Mouse (Mus musculus) stomach, embryonic 15.5 days (tissue): Measurements from ENCODE around the gene Dcaf6. TPM values are rescaled to one million over a fixed set of nuclear protein-coding genes. Genes with fewer than 3 reads are reported as not detected.

Experiments
- ATAC-seq: fragments of 200-750 bp; cut with Nextera tagmentation; 2 replicates; pipeline ENCODE4 v1.8.0; 2017; ENCODE audit warnings: low read depth, moderate number of reproducible peaks, moderate TSS enrichment; ENCODE audit not compliant: insufficient read depth, low FRiP score
- H3K27ac ChIP-seq: fragments of 300-500 bp; sonication (generic); 2 replicates; pipeline ENCODE4 v1.5.1; 2015; ENCODE audit warnings: mild to moderate bottlenecking, inconsistent platforms
- H3K27me3 ChIP-seq: fragments of 300-500 bp; sonication (generic); replicated peaks from 2 replicates; pipeline ENCODE4 v1.6.1; 2015; ENCODE audit warnings: inconsistent platforms
- H3K36me3 ChIP-seq: fragments of 300-500 bp; sonication (generic); 2 replicates; pipeline ENCODE4 v1.6.1; 2015; ENCODE audit warnings: inconsistent platforms
- H3K4me1 ChIP-seq: fragments of 300-500 bp; sonication (generic); 2 replicates; pipeline ENCODE4 v1.6.1; 2015; ENCODE audit warnings: inconsistent platforms
- H3K4me2 ChIP-seq: fragments of 300-500 bp; sonication (generic); 2 replicates; pipeline ENCODE4 v1.6.1; 2015; ENCODE audit warnings: mild to moderate bottlenecking, inconsistent platforms
- H3K4me3 ChIP-seq: fragments of 300-500 bp; sonication (generic); replicated peaks from 2 replicates; pipeline ENCODE4 v1.5.1; 2015; ENCODE audit warnings: inconsistent platforms
- H3K9ac ChIP-seq: fragments of 300-500 bp; sonication (generic); 2 replicates; pipeline ENCODE4 v1.6.1; 2015; ENCODE audit warnings: inconsistent platforms
- H3K9me3 ChIP-seq: fragments of 300-500 bp; sonication (generic); 2 replicates; pipeline ENCODE4 v1.6.1; 2016; ENCODE audit warnings: inconsistent platforms
- WGBS: fragments of 180-500 bp; shearing (Covaris S2); methylation state at CpG from one replicate; pipeline ENCODE4 v1.1.7; 2015; 5-methylcytosine and 5-hydroxymethylcytosine counted together
- polyA plus RNA-seq: library from polyadenylated mRNA; unstranded; fragments of >200 nt; fragmentation: Nextera tagmentation; extraction: Ambion mirVana; gene quantifications from 2 replicates; pipeline ENCODE4 v1.2.1, GENCODE M21; 2015

Gene Dcaf6
- polyA plus RNA-seq, 1 experiment from 2014 or later, result 17.2 TPM

DNA sequence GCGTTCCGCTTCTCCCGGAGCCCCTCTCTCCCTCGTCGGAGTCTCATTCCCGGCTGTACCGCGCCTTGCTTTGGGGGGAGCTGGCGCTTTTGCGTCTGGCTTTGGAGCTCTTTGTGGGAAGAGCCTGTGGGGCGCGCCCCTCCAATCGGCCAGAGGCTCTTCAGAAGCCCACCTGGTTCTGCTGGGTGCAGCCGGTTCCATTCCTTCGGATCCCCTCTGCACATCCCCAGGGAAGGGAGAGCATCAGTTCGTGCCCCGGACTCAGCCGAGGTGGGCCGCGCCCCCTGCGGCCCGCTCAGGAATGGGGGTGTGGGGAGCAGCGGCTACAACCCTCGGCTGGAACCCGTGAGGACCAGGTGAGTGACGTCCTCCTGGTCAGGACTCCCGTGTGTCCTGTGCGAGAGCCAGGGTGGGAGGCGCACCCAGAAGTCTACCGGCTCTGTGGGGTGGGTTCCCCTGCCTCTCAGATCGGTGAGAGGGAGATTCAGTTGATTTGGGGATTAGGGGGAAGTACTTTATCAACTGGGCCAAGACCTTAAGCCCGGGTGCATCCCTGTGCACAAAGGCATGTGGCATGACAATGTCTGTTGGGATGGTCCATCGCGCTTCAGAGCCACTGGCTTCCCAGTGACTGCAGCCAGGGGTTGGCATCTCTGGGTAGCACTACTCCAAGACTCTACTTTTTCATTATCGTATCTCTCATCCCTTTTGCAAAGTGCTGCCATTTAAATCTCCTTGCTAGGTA lies 177.9 kb downstream of the Dcaf6 start:
- ATAC-seq, result peak; percentile 33
- peak overlapping the region; percentile 93 for H3K4me2 ChIP-seq
- peaks cover 21% of the 10 kb centered on the region for H3K4me1 ChIP-seq
- H3K9ac ChIP-seq, result peak overlapping the region; percentile 80
- H3K4me3 ChIP-seq, result peak overlapping the region; percentile 71
- WGBS, result 2% methylated on average over 35 of the region's 35 CpGs
- H3K27me3 ChIP-seq, result no peaks in the 10 kb centered on the region
- H3K36me3 ChIP-seq, result no peaks in the 10 kb centered on the region
- H3K27ac ChIP-seq, result peak overlapping the region; percentile 88
- no peaks in the 10 kb centered on the region for H3K9me3 ChIP-seq

DNA sequence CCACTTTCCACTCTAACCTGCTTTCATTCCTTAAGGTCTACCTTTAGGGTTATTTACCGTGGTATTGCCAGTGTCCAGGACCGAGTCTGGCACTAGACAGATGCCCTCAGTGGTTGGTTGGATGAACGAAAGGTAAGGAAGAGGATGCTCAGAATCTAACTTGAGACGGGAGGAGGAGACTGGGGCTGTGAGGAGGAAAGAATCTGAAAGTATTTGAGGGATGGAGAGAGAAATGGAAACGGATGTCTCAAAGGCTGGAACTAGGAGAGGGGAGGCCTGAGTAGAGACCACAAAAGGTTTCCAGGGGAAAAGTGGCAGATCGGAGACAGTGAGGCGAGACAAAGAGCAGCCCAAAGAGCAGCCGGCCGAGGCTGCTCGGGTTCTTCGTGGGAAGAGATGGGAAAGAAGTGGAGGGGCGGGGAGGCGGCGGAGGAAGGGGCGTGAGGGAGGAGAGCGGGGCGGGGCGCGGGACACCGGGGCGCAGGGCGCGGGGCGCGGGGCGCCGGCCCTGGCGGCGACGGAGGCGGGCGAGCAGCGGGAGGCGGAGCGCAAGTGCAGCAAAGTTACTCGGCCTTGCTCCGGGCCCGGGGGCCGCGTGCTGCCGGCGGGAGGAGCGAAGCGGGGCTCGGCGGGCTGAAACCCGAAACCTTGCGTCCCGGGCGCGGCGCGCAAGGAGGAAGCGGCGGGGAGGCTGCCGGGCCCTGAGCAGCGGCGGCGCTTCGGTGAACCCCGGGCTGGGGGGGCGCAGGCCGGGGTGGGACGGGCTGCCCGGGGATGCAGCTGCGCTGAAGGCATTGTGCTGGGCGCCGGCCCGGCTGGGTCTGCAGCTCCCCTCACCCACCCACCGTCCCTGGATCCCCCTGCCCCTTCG lies 178.7 kb downstream of the Dcaf6 start:
- 1% methylated on average over 54 of the region's 71 CpGs for WGBS
- H3K9me3 ChIP-seq, result no peaks in the 10 kb centered on the region
- H3K4me1 ChIP-seq, result peaks cover 21% of the 10 kb centered on the region
- peak; percentile 84 for ATAC-seq
- H3K36me3 ChIP-seq, result no peaks in the 10 kb centered on the region
- no peaks in the 10 kb centered on the region for H3K27me3 ChIP-seq
- H3K27ac ChIP-seq, result peak overlapping the region; percentile 88
- H3K4me3 ChIP-seq, result peak overlapping the region; percentile 71
- peak overlapping the region; percentile 93 for H3K4me2 ChIP-seq
- H3K9ac ChIP-seq, result peak overlapping the region; percentile 80

DNA sequence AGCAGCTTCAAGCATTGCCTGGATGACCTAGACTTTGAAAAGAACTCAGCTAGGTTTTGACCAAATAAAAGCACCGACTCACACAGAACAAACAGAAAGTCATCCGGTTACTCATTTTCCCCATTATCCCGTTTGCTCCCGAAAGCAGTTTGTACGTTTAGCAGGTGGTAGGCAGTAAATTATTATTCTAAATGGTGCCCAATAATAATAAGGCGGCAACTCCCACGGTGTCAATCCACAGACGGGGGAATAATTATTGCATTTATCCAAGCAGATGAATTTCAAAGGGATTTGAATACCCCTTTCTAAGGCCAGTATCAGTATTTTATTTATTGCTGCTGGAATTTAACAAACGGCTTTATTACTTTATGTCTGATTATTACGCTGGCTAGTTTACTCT lies 179.5 kb downstream of the Dcaf6 start:
- Histone ChIP-seq H3K4me3 (no peak overlapping the region; the same call in 1 of the 2 replicates), H3K27ac (peak overlapping the region; percentile 88; the same call in 1 of the 2 replicates), H3K4me1 (peaks cover 21% of the 10 kb centered on the region), H3K9ac (no peak overlapping the region), H3K36me3 (no peaks in the 10 kb centered on the region), H3K27me3 (no peaks in the 10 kb centered on the region), H3K9me3 (no peaks in the 10 kb centered on the region), H3K4me2 (peak overlapping the region; percentile 93)
- 36% methylated on average over 10 of the region's 10 CpGs for WGBS
- no peak for ATAC-seq

Other genes starting within 250 kb of the Dcaf6 start
- 89.2 and 92.3 TPM in 2 replicates for gene Tiprl, start 223.5 kb downstream of the Dcaf6 start, polyA plus RNA-seq
- 1.1 and 1.2 TPM in 2 replicates for gene Gpr161, start 164.7 kb downstream of the Dcaf6 start, polyA plus RNA-seq
- 157 and 159 TPM in 2 replicates for gene Mpc2, start 162 bp upstream of the Dcaf6 start, polyA plus RNA-seq
- gene Adcy10, start 24.7 kb upstream of the Dcaf6 start, polyA plus RNA-seq, result not detected in 2 replicates
- 159 and 164 TPM in 2 replicates for gene Mpzl1, start 174.1 kb upstream of the Dcaf6 start, polyA plus RNA-seq
- 42.4 and 43.1 TPM in 2 replicates for gene Rcsd1, start 249.3 kb upstream of the Dcaf6 start, polyA plus RNA-seq